Mouse (Mus musculus) stomach, postnatal 0 days (tissue): Measurements from ENCODE around the gene Cnot6l. TPM values are rescaled to one million over a fixed set of nuclear protein-coding genes. Genes with fewer than 3 reads are reported as not detected.

Experiments used
- ATAC-seq: fragments of 200-750 bp; cut with Nextera tagmentation; 2 replicates; pipeline ENCODE4 v1.8.0; 2017; ENCODE audit not compliant: low FRiP score, low TSS enrichment
- DNase-seq: peaks from one replicate; pipeline ENCODE4 v3.0.0-alpha.2; 2016; ENCODE audit warnings: low spot score
- H3K27ac ChIP-seq: fragments of 300-500 bp; sonication (generic); replicated peaks from 2 replicates; pipeline ENCODE4 v1.5.1; 2014; ENCODE audit warnings: mild to moderate bottlenecking, control low read depth
- H3K27me3 ChIP-seq: fragments of 300-500 bp; sonication (generic); 2 replicates; pipeline ENCODE4 v1.6.1; 2014; ENCODE audit warnings: low read length; ENCODE audit not compliant: control insufficient read depth, insufficient read depth
- H3K36me3 ChIP-seq: fragments of 300-500 bp; sonication (generic); 2 replicates; pipeline ENCODE4 v1.6.1; 2014; ENCODE audit warnings: low read length, mixed read lengths; ENCODE audit not compliant: control insufficient read depth, insufficient read depth
- H3K4me1 ChIP-seq: fragments of 300-500 bp; sonication (generic); replicated peaks from 2 replicates; pipeline ENCODE4 v1.6.1; 2014; ENCODE audit warnings: antibody characterized with exemption; ENCODE audit not compliant: control insufficient read depth, insufficient read depth
- H3K4me2 ChIP-seq: fragments of 300-500 bp; sonication (generic); replicated peaks from 2 replicates; pipeline ENCODE4 v1.6.1; 2014; ENCODE audit warnings: low read depth, mild to moderate bottlenecking, control low read depth, moderate library complexity
- H3K4me3 ChIP-seq: fragments of 300-500 bp; sonication (generic); 2 replicates; pipeline ENCODE4 v1.5.1; 2014; ENCODE audit warnings: low read depth, low read length, control low read depth
- H3K9ac ChIP-seq: fragments of 300-500 bp; sonication (generic); 2 replicates; pipeline ENCODE4 v1.6.1; 2014; ENCODE audit warnings: mild to moderate bottlenecking, low read length, control low read depth, mixed read lengths
- H3K9me3 ChIP-seq: fragments of 300-500 bp; sonication (generic); 2 replicates; pipeline ENCODE4 v1.6.1; 2016; ENCODE audit warnings: low read length; ENCODE audit not compliant: control insufficient read depth
- CTCF ChIP-seq: IDR thresholded peaks from 2 replicates; pipeline ENCODE4 v1.5.1; 2016; ENCODE audit warnings: antibody characterized with exemption, low read depth, mild to moderate bottlenecking, moderate library complexity
- EP300 ChIP-seq: optimal IDR thresholded peaks from 2 replicates; pipeline ENCODE3; 2016; ENCODE audit warnings: antibody characterized with exemption
- WGBS: fragments of 180-500 bp; shearing (Covaris S2); extraction: QIAGEN DNeasy Blood & Tissue Kit; methylation state at CpG from one replicate; pipeline ENCODE4 v1.1.7; 2014; 5-methylcytosine and 5-hydroxymethylcytosine counted together
- polyA plus RNA-seq: library from polyadenylated mRNA; unstranded; fragments of >200 nt; fragmentation: Nextera tagmentation; extraction: Ambion mirVana; gene quantifications from 2 replicates; pipeline ENCODE4 v1.2.1, GENCODE M21; 2015

Gene Cnot6l
- polyA plus RNA-seq, 1 experiment from 2014 or later, result 22.9 TPM

DNA sequence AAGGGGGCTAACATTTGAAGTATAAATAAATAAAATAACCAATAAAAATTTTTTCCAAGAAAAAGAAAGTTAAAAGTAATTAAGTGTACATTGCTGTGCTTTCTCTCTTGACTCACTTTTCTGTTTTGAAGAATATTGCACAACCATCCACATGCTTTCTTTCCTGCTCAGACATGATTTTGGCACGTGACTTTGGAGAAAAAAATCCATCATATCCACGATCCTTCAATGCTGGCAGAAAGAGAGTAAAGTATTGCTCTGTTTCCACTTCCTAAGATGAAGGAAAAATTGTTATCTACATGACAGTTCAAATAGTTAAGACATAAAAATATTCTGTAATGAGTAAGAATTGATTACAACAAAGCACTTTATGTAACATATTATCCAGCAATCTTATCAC, 72.5 kb downstream of the Cnot6l start:
- Histone ChIP-seq H3K9ac (no peak overlapping the region), H3K27me3 (no peaks in the 10 kb centered on the region), H3K36me3 (no peaks in the 10 kb centered on the region), H3K9me3 (no peaks in the 10 kb centered on the region), H3K27ac (no peak overlapping the region), H3K4me1 (no peaks in the 10 kb centered on the region), H3K4me2 (no peak overlapping the region), H3K4me3 (no peak overlapping the region)
- no peak for ATAC-seq
- 57% methylated on average over 2 of the region's 2 CpGs for WGBS
- no peak for TF ChIP-seq CTCF
- TF ChIP-seq EP300, result no peak
- no peak for DNase-seq

DNA sequence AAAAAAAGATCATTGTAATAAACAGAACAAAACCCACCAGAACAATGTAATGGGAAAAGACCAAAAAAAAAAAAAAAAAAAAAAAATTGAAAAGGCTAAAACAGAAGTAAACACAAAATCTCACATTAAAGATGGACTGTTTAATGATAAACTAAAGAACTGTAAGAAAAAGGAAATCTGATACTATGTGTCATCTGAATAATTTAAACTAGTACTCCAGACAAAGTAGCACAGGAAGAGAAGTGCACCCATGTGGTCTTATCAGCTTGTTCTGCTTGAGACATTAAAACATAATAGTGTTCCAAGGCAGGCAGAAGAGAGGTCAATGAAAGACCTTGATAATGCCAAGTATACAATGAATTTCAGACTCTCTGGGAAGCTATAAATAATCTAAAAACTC, 78.6 kb downstream of the Cnot6l start:
- Histone ChIP-seq H3K9me3 (no peaks in the 10 kb centered on the region), H3K4me1 (no peaks in the 10 kb centered on the region), H3K4me3 (no peak overlapping the region), H3K4me2 (no peak overlapping the region), H3K27me3 (no peaks in the 10 kb centered on the region), H3K9ac (no peak overlapping the region), H3K36me3 (peaks cover 7% of the 10 kb centered on the region; the same call in 1 of the 2 replicates), H3K27ac (no peak overlapping the region)
- DNase-seq (no peak), ATAC-seq (no peak)
- no peak for TF ChIP-seq EP300
- TF ChIP-seq CTCF, result no peak

DNA sequence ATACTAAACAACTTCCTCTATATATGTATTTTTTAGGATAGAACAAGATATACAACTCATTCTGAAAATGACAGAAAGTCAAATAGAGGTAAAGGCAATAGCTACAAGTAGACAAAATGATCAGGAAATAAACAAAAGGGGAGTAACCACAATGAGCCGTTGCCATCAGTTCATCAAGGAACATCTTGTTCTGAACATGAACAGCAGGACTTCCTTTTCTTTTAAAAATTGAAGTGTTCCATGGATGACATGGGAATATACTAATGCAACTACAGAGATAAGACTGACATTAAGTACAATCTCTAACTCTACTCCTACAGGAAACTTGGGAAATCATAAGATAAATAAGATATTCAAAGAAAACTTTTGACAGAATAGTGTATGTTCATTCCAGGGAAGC, 84.9 kb downstream of the Cnot6l start:
- no peaks in the 10 kb centered on the region for H3K9me3 ChIP-seq
- ATAC-seq (no peak), DNase-seq (no peak)
- no peaks in the 10 kb centered on the region for H3K4me1 ChIP-seq
- peaks cover 11% of the 10 kb centered on the region; the same call in 1 of the 2 replicates for H3K36me3 ChIP-seq
- no peak overlapping the region for H3K4me3 ChIP-seq
- 60% methylated on average over 1 of the region's 1 CpGs for WGBS
- no peak overlapping the region for H3K9ac ChIP-seq
- no peak overlapping the region for H3K4me2 ChIP-seq
- no peaks in the 10 kb centered on the region for H3K27me3 ChIP-seq
- H3K27ac ChIP-seq, result no peak overlapping the region
- TF ChIP-seq EP300 (no peak), CTCF (no peak)

DNA sequence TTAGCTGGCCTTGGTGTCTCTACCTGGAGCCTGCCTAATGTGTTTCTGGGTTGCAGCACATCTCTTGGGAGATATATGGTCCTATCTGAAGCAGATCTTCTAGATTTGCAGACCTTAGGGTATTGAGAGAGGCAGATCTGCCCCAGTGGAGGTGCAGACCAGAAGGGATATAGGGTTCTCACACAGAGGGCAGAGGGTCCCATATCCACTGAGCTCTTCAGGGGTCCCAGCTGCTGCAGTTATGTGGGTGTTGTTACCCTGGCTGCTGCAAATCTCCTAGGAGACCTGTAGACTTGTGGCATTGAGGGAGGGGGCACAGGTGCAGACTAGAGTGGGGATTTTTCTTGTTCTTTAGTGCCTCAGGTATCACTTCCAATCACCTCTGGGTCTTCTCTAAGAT, 98.4 kb downstream of the Cnot6l start:
- Histone ChIP-seq H3K27me3 (no peaks in the 10 kb centered on the region), H3K9ac (no peak overlapping the region), H3K27ac (no peak overlapping the region), H3K36me3 (no peaks in the 10 kb centered on the region), H3K9me3 (no peaks in the 10 kb centered on the region), H3K4me1 (no peaks in the 10 kb centered on the region), H3K4me2 (no peak overlapping the region), H3K4me3 (no peak overlapping the region)
- ATAC-seq (no peak), DNase-seq (no peak)
- TF ChIP-seq CTCF (no peak), EP300 (no peak)

DNA sequence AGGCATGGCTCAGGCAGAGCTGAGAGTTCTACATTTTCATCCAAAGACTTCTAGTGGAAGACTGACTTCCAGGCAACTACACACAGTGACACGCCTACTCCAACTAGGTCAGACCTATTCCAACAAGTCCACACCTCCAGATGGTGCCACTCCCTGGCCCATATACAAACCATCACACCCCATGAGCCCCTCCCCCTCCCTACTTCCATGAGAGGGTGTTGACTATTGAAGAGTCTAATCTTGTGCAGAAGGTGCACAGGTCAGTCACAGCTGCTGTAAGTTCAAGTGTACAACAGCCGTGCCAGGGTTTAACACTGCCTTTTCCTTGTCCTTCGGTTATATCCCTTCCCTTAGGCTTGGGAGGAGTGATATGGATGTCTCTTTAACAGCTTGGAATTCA, 121.5 kb downstream of the Cnot6l start:
- no peak for TF ChIP-seq EP300
- no peak for TF ChIP-seq CTCF
- ATAC-seq (peak; percentile 84), DNase-seq (peak; percentile 57)
- H3K9me3 ChIP-seq, result no peaks in the 10 kb centered on the region
- H3K27ac ChIP-seq, result no peak overlapping the region
- no peak overlapping the region for H3K9ac ChIP-seq
- 61% methylated on average over 3 of the region's 3 CpGs for WGBS
- H3K4me1 ChIP-seq, result no peaks in the 10 kb centered on the region
- H3K36me3 ChIP-seq, result no peaks in the 10 kb centered on the region
- no peak overlapping the region for H3K4me2 ChIP-seq
- H3K27me3 ChIP-seq, result no peaks in the 10 kb centered on the region
- no peak overlapping the region for H3K4me3 ChIP-seq

DNA sequence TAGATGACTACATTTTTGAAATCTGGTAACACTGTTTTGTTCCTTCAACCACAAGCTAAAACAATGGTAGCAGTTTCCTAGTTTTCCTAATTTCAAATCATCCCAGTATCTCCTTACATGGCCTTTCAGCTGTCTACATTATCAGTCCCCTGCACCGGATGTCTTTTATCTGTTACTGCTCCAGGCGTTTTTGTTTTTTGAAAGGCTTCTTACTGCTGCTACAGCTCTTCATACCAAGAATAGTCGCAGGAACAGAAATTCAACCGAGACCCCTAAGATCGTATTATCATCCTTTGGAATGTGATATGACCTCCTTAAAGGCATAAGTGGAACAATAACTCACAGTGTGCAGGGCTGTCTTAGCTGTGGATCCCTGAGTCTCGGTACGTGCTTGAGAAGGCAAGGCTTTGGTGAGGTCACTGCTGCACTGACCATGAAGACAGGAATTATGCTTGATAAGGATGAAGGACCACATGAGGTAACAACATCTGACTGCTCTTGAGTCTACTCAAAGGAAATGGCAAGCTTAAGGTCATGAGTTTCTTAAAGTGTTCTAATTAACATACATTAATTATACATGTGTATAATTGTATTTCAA, 122.4 kb downstream of the Cnot6l start:
- Histone ChIP-seq H3K9ac (no peak overlapping the region), H3K27me3 (no peaks in the 10 kb centered on the region), H3K9me3 (no peaks in the 10 kb centered on the region), H3K27ac (no peak overlapping the region), H3K36me3 (no peaks in the 10 kb centered on the region), H3K4me3 (no peak overlapping the region), H3K4me2 (no peak overlapping the region), H3K4me1 (no peaks in the 10 kb centered on the region)
- 69% methylated on average over 7 of the region's 7 CpGs for WGBS
- TF ChIP-seq EP300 (no peak), CTCF (no peak)
- ATAC-seq, result no peak
- no peak for DNase-seq
